In genomic region chr7:100029307-100029706, GRCm38 (mm10) we compare ENCODE assay signal across 9 mouse cellular contexts. TPM values are rescaled to one million over a fixed set of nuclear protein-coding genes. Genes with fewer than 3 reads are reported as not detected.
DNase-seq lines count a peak whose midpoint lies in the region; ATAC-seq lines count a peak whose summit lies in the region.
"Had no signal": no experiment of that assay in that cellular context is flagged by ENCODE, and none has a peak within 500 bp of the region (broad histone marks: within the 10 kb centered on the region; RNA-seq: fewer than 3 reads in every experiment).

No protein-coding gene starts in this region.

- no peak overlapping the region for H3K4me2 ChIP-seq in forebrain, embryonic 16.5 days (ENCODE audit: low read length)
- no peak overlapping the region for H3K4me2 ChIP-seq in midbrain, embryonic 14.5 days (ENCODE audit: low read length)
- no peak overlapping the region for H3K4me2 ChIP-seq in midbrain, embryonic 13.5 days (replicated peaks)

- no peaks in the 10 kb centered on the region for H3K4me1 ChIP-seq in forebrain, embryonic 10.5 days
- no peaks in the 10 kb centered on the region for H3K4me1 ChIP-seq in forebrain, embryonic 16.5 days (replicated peaks; ENCODE audit: control insufficient read depth, insufficient read depth, low read length)
- no peaks in the 10 kb centered on the region for H3K4me1 ChIP-seq in midbrain, embryonic 14.5 days (ENCODE audit: control insufficient read depth, insufficient read depth, low read length)
- H3K4me1 ChIP-seq in midbrain, embryonic 13.5 days (replicated peaks), result no peaks in the 10 kb centered on the region

- no peaks in the 10 kb centered on the region for H3K27me3 ChIP-seq in forebrain, embryonic 10.5 days (ENCODE audit: poor library complexity, severe bottlenecking)
- H3K27me3 ChIP-seq in forebrain, embryonic 16.5 days (replicated peaks; ENCODE audit: control insufficient read depth, insufficient read depth, low read length), result no peaks in the 10 kb centered on the region
- no peaks in the 10 kb centered on the region for H3K27me3 ChIP-seq in midbrain, embryonic 14.5 days (ENCODE audit: control insufficient read depth, insufficient read depth, low read length)
- H3K27me3 ChIP-seq in midbrain, embryonic 13.5 days, result no peaks in the 10 kb centered on the region

- no peak overlapping the region for H3K27ac ChIP-seq in forebrain, embryonic 10.5 days
- no peak overlapping the region for H3K27ac ChIP-seq in forebrain, embryonic 16.5 days (ENCODE audit: low read length)
- H3K27ac ChIP-seq in midbrain, embryonic 14.5 days (replicated peaks; ENCODE audit: low read depth, low read length), result no peak overlapping the region
- H3K27ac ChIP-seq in midbrain, embryonic 13.5 days, result no peak overlapping the region

- no peaks in the 10 kb centered on the region for H3K36me3 ChIP-seq in forebrain, embryonic 10.5 days (replicated peaks)
- no peaks in the 10 kb centered on the region for H3K36me3 ChIP-seq in forebrain, embryonic 16.5 days (ENCODE audit: control insufficient read depth, insufficient read depth)
- H3K36me3 ChIP-seq in midbrain, embryonic 14.5 days (ENCODE audit: control insufficient read depth, insufficient read depth, low read length), result no peaks in the 10 kb centered on the region
- no peaks in the 10 kb centered on the region for H3K36me3 ChIP-seq in midbrain, embryonic 13.5 days

- DNase-seq in forebrain, embryonic 10.5 days (ENCODE audit: extremely low spot score, low spot score), result peak; percentile 51
- DNase-seq in midbrain, embryonic 14.5 days, result peak; percentile 32
- DNase-seq in thymus, postnatal 14 days, result peak; percentile 56
- DNase-seq in urinary bladder, adult 2 months (ENCODE audit: low spot score), result no peak
- DNase-seq in heart, adult 9 months (ENCODE audit: low spot score in 2 of 2), result no peak

- WGBS in forebrain, embryonic 10.5 days, result 40% methylated on average over 3 of the region's 3 CpGs
- WGBS in forebrain, embryonic 16.5 days, result 50% methylated on average over 3 of the region's 3 CpGs
- WGBS in midbrain, embryonic 14.5 days, result 42% methylated on average over 3 of the region's 3 CpGs
- WGBS in midbrain, embryonic 13.5 days, result 40% methylated on average over 3 of the region's 3 CpGs

- H3K4me3 ChIP-seq in forebrain, embryonic 10.5 days, result no peak overlapping the region
- H3K4me3 ChIP-seq in forebrain, embryonic 16.5 days (replicated peaks; ENCODE audit: low read length), result no peak overlapping the region
- no peak overlapping the region for H3K4me3 ChIP-seq in midbrain, embryonic 14.5 days (replicated peaks; ENCODE audit: low read depth, low read length)
- H3K4me3 ChIP-seq in midbrain, embryonic 13.5 days (replicated peaks), result no peak overlapping the region

- ATAC-seq in forebrain, embryonic 16.5 days, result no peak
- ATAC-seq in midbrain, embryonic 14.5 days (ENCODE audit: low FRiP score, low TSS enrichment), result no peak
- no peak for ATAC-seq in midbrain, embryonic 13.5 days
- ATAC-seq in granulocyte monocyte progenitor cell, adult 5-6 weeks (replicated peaks; ENCODE audit: poor library complexity, severe bottlenecking), result peak; percentile 68

- H3K9me3 ChIP-seq in forebrain, embryonic 10.5 days, result no peaks in the 10 kb centered on the region
- H3K9me3 ChIP-seq in forebrain, embryonic 16.5 days (ENCODE audit: control insufficient read depth, low read length), result no peaks in the 10 kb centered on the region
- H3K9me3 ChIP-seq in midbrain, embryonic 14.5 days (ENCODE audit: control insufficient read depth, low read length), result no peaks in the 10 kb centered on the region
- no peaks in the 10 kb centered on the region for H3K9me3 ChIP-seq in midbrain, embryonic 13.5 days

- H3K9ac ChIP-seq in forebrain, embryonic 16.5 days (replicated peaks; ENCODE audit: low read depth, low read length), result no peak overlapping the region
- no peak overlapping the region for H3K9ac ChIP-seq in midbrain, embryonic 14.5 days (replicated peaks; ENCODE audit: low read length)
- H3K9ac ChIP-seq in midbrain, embryonic 13.5 days (replicated peaks), result no peak overlapping the region

RNA-seq across cellular contexts. Expression of gene Chrdl2, which starts 23.3 kb away (rescaled TPM):
- 0.41 and 0.48 TPM in 2 replicates for polyA plus RNA-seq in forebrain, embryonic 10.5 days (2016; fragmentation: Nextera tagmentation; extraction: Ambion mirVana)
- 0.16 and 0.30 TPM in 2 replicates for polyA plus RNA-seq in forebrain, embryonic 16.5 days (2015; fragmentation: Nextera tagmentation; extraction: Ambion mirVana)
- polyA plus RNA-seq in midbrain, embryonic 14.5 days (2014; fragmentation: Nextera tagmentation; extraction: Ambion mirVana), result not detected in 2 replicates
- not detected in 2 replicates for polyA plus RNA-seq in midbrain, embryonic 13.5 days (2015; fragmentation: Nextera tagmentation; extraction: Ambion mirVana)
- not detected in 2 replicates for total RNA-seq in granulocyte monocyte progenitor cell, adult 5-6 weeks (2014; fragmentation: Nextera tagmentation)
- total RNA-seq in granulocyte monocyte progenitor cell, adult 5-6 weeks (2017), result not detected in 2 replicates
- polyA plus RNA-seq in urinary bladder, adult 2 months (2012; rRNA removed), result 4.3 and 8.0 TPM in 2 replicates
- polyA plus RNA-seq: heart, embryonic 16.5 days had no signal

RNA-seq across cellular contexts. Expression of gene Rnf169, which starts 49.1 kb away (rescaled TPM):
- polyA plus RNA-seq in forebrain, embryonic 10.5 days (2016; fragmentation: Nextera tagmentation; extraction: Ambion mirVana), result 4.1 and 4.2 TPM in 2 replicates
- 5.5 TPM in 2 replicates for polyA plus RNA-seq in forebrain, embryonic 16.5 days (2015; fragmentation: Nextera tagmentation; extraction: Ambion mirVana)
- polyA plus RNA-seq in midbrain, embryonic 14.5 days (2014; fragmentation: Nextera tagmentation; extraction: Ambion mirVana), result 6.4 and 6.7 TPM in 2 replicates
- polyA plus RNA-seq in midbrain, embryonic 13.5 days (2015; fragmentation: Nextera tagmentation; extraction: Ambion mirVana), result 5.0 and 5.5 TPM in 2 replicates
- total RNA-seq in granulocyte monocyte progenitor cell, adult 5-6 weeks (2014; fragmentation: Nextera tagmentation), result 15.2 and 18.9 TPM in 2 replicates
- 15.7 and 17.9 TPM in 2 replicates for total RNA-seq in granulocyte monocyte progenitor cell, adult 5-6 weeks (2017)
- polyA plus RNA-seq in urinary bladder, adult 2 months (2012; rRNA removed), result 5.2 and 8.0 TPM in 2 replicates

Comparison
In these comparisons a context has a peak if more than half of its experiments do, and no peak if none do; other contexts are left out.
1. DNase-seq: peak in forebrain, embryonic 10.5 days (single experiment), midbrain, embryonic 14.5 days (single experiment) and thymus, postnatal 14 days (single experiment); none in urinary bladder, adult 2 months (single experiment) and heart, adult 9 months (0 of 2).